In the genomic region with DNA sequence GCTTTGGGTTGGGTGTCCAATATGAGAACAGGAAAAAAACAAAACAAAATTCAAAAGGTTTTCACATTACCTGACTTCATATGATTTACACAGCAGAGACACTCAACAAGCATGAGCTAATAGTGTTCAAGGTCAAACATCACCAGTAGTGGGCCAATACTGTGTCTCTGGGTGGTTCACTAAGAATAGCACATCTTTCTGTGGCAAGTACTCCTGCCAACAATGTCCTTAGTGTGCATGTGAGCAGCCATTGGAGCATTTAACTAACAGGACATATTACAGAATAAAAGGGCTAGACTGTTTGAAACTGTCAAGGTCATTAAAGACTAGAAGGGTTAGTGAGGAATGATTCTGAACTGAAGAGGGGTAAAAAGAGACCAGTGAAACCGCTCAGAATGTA, we compare ENCODE assay signal across 25 mouse cellular contexts. TPM values are rescaled to one million over a fixed set of nuclear protein-coding genes. Genes with fewer than 3 reads are reported as not detected.
DNase-seq lines count a peak whose midpoint lies in the region; ATAC-seq lines count a peak whose summit lies in the region.
"Had no signal": no experiment of that assay in that cellular context is flagged by ENCODE, and none has a peak within 500 bp of the region (broad histone marks: within the 10 kb centered on the region; RNA-seq: fewer than 3 reads in every experiment).

No protein-coding gene starts in this region.

- no peak overlapping the region for H3K9ac ChIP-seq in kidney, embryonic 15.5 days
- no peak overlapping the region for H3K9ac ChIP-seq in heart, embryonic 14.5 days (ENCODE audit: low read length)
- H3K9ac ChIP-seq: limb, embryonic 12.5 days; liver, postnatal 0 days had no signal

- peak; percentile 42 to 66 for DNase-seq in heart, adult 18-20 months
- no peak for DNase-seq in heart, postnatal 25 days (ENCODE audit: low spot score)
- DNase-seq in kidney, postnatal 14 days, result peak; percentile 14
- no peak for DNase-seq in yolk sac, embryonic 10.5 days (ENCODE audit: low spot score)
- no peak for DNase-seq in frontal cortex, postnatal 14 days (ENCODE audit: low spot score in 2 of 2)
- DNase-seq: adrenal gland, adult 2 months; B cell, adult 2 months; cerebellum, adult 18-20 months; cerebellum, postnatal 25 days; embryo, embryonic 11 days; gastrocnemius, postnatal 36 days; liver, postnatal 0 days; lung, postnatal 10 days had no signal

- H3K4me1 ChIP-seq in kidney, embryonic 15.5 days, result no peaks in the 10 kb centered on the region
- peaks cover 2 to 6% of the 10 kb centered on the region in 2 experiments; a peak in 3 of 4 replicates for H3K4me1 ChIP-seq in heart, embryonic 14.5 days (ENCODE audit: control insufficient read depth in 2 of 2, insufficient read depth in 2 of 2, low read length in 2 of 2)
- H3K4me1 ChIP-seq: limb, embryonic 12.5 days; midbrain, embryonic 10.5 days had no signal

- no peaks in the 10 kb centered on the region for H3K9me3 ChIP-seq in kidney, embryonic 15.5 days (replicated peaks)
- no peaks in the 10 kb centered on the region for H3K9me3 ChIP-seq in heart, embryonic 14.5 days (ENCODE audit: control insufficient read depth, low read length)
- H3K9me3 ChIP-seq: G1E; limb, embryonic 12.5 days; midbrain, embryonic 10.5 days had no signal

- no peaks in the 10 kb centered on the region for H3K36me3 ChIP-seq in kidney, embryonic 15.5 days
- H3K36me3 ChIP-seq in heart, embryonic 14.5 days (ENCODE audit: control insufficient read depth, insufficient read depth, low read length), result no peaks in the 10 kb centered on the region
- H3K36me3 ChIP-seq: limb, embryonic 12.5 days had no signal

- no peak overlapping the region for H3K4me3 ChIP-seq in kidney, embryonic 15.5 days (replicated peaks)
- H3K4me3 ChIP-seq in heart, embryonic 14.5 days (ENCODE audit: control insufficient read depth in 1 of 2, insufficient read depth in 1 of 2, low read depth in 1 of 2, low read length in 2 of 2), result no peak overlapping the region
- H3K4me3 ChIP-seq: limb, embryonic 12.5 days; midbrain, embryonic 10.5 days; myocyte had no signal

- H3K27me3 ChIP-seq in kidney, embryonic 15.5 days, result no peaks in the 10 kb centered on the region
- H3K27me3 ChIP-seq in heart, embryonic 14.5 days (ENCODE audit: control insufficient read depth, insufficient read depth, low read length), result no peaks in the 10 kb centered on the region
- H3K27me3 ChIP-seq: CH12.LX; limb, embryonic 12.5 days; Patski had no signal

- intact Hi-C loops in heart, postnatal 25 days (cut with DNase I), result loop anchor here (10.0 kb wide), 1 partner anchor 267 kb away; no protein-coding TSS in a partner anchor

- H3K27ac ChIP-seq in kidney, embryonic 15.5 days, result no peak overlapping the region
- H3K27ac ChIP-seq in heart, embryonic 14.5 days (replicated peaks in 1 of 2; ENCODE audit: control insufficient read depth in 1 of 2, insufficient read depth in 1 of 2, low read depth in 2 of 2, low read length in 2 of 2), result peak overlapping the region; percentile 62 to 71; a peak in 3 of 4 replicates
- H3K27ac ChIP-seq: limb, embryonic 12.5 days; midbrain, embryonic 10.5 days had no signal

- no peak for ATAC-seq in kidney, embryonic 15.5 days (replicated peaks; ENCODE audit: low FRiP score)
- 0 out of 2 replicates have a peak, but pooled peaks have one; percentile 50 for ATAC-seq in heart, embryonic 14.5 days (ENCODE audit: insufficient number of reproducible peaks, insufficient read depth, low FRiP score, low read depth)
- ATAC-seq: forebrain, embryonic 14.5 days; intestine, postnatal 0 days; liver, postnatal 0 days; midbrain, embryonic 16.5 days; Patski had no signal

- no peak overlapping the region for H3K4me2 ChIP-seq in kidney, embryonic 15.5 days
- no peak overlapping the region for H3K4me2 ChIP-seq in heart, embryonic 14.5 days (ENCODE audit: low read length)
- H3K4me2 ChIP-seq: limb, embryonic 12.5 days; liver, embryonic 11.5 days had no signal

- WGBS in kidney, embryonic 15.5 days, result 83% methylated on average over 1 of the region's 1 CpGs
- 74% methylated on average over 1 of the region's 1 CpGs for WGBS in heart, embryonic 14.5 days

RNA-seq across cellular contexts. Expression of a gene that starts 9.3 kb away (rescaled TPM):
- 10 to 100 TPM; 28.1 to 30.2 TPM for total RNA-seq in heart, adult 18-20 months (2021)
- total RNA-seq in heart, postnatal 25 days (2021), result 10 to 100 TPM; 26.1 to 27.9 TPM
- polyA plus RNA-seq in kidney, embryonic 15.5 days (2015; fragmentation: Nextera tagmentation; extraction: Ambion mirVana), result 6.7 and 7.9 TPM in 2 replicates
- polyA plus RNA-seq in heart, embryonic 14.5 days (2014; fragmentation: Nextera tagmentation; extraction: Ambion mirVana), result 6.6 and 7.5 TPM in 2 replicates

Comparison
In these comparisons a context has a peak if more than half of its experiments do, and no peak if none do; other contexts are left out.
1. DNase-seq: peak in heart, adult 18-20 months (2 of 2) and kidney, postnatal 14 days (single experiment); none in heart, postnatal 25 days (single experiment), yolk sac, embryonic 10.5 days (single experiment) and frontal cortex, postnatal 14 days (0 of 2).